Mouse (Mus musculus): ENCODE results near the gene Tex52.

DNA sequence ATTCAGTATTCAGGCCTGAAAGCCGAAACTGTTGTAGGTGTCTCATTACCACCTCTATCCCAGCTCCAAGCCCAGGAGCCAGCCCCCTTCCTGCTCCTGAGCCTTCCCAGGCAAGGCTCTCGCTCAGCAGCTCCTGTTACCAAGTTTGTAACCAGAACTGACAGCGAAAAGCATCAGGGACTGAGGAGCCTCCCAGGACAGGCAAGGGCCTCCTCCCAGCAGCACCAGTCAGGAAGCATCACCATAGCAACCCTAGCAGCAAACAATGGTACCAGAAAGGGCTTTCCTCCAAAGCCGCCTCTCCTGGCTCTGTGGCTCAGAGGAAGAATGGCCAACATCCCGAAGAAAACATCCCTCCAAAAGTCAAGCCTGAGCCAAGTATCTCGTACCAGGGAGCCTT lies at the start of gene Tex52, which contains the start of gene Gm44596:
- TF ChIP-seq CTCF (IDR thresholded peaks at IDR 0.05; ENCODE audit: extremely low read depth, insufficient read length, insufficient replicate concordance, low read depth, low read length) (no peak), POLR2A (IDR thresholded peaks at IDR 0.05; ENCODE audit: low read depth, low read length) (no peak)
